Mouse (Mus musculus) thymus, adult 2 months (tissue): ENCODE measurements around the gene Lypd5. TPM values are rescaled to one million over a fixed set of nuclear protein-coding genes. Genes with fewer than 3 reads are reported as not detected.

Experiments used
- DNase-seq: peaks from one replicate; pipeline ENCODE4 v3.0.0; 2021
- H3K27ac ChIP-seq: fragments of 200-500 bp; 2 replicates; pipeline ENCODE4 v1.5.1; 2012; ENCODE audit warnings: low read length, control low read depth; ENCODE audit not compliant: control insufficient read depth, insufficient read depth
- H3K27me3 ChIP-seq: fragments of 200-500 bp; 2 replicates; pipeline ENCODE4 v1.6.1; 2012; ENCODE audit warnings: mild to moderate bottlenecking, low read length, moderate library complexity, mixed read lengths; ENCODE audit not compliant: control insufficient read depth, insufficient read depth
- H3K36me3 ChIP-seq: fragments of 200-500 bp; 2 replicates; pipeline ENCODE4 v1.6.1; 2012; ENCODE audit warnings: mild to moderate bottlenecking, low read length, moderate library complexity; ENCODE audit not compliant: control insufficient read depth, insufficient read depth
- H3K4me1 ChIP-seq: fragments of 200-500 bp; replicated peaks from 2 replicates; pipeline ENCODE4 v1.6.1; 2012; ENCODE audit warnings: low read length; ENCODE audit not compliant: control insufficient read depth, insufficient read depth
- H3K4me3 ChIP-seq: fragments of 200-500 bp; 2 replicates; pipeline ENCODE4 v1.5.1; 2012; ENCODE audit warnings: mild to moderate bottlenecking, low read length, control low read depth, moderate library complexity; ENCODE audit not compliant: control insufficient read depth, insufficient read depth
- CTCF ChIP-seq: fragments of 200-500 bp; IDR thresholded peaks from 2 replicates; pipeline ENCODE4 v1.5.1; 2012; ENCODE audit warnings: mild to moderate bottlenecking, control low read depth, low read length, moderate library complexity, borderline replicate concordance; ENCODE audit not compliant: control insufficient read depth, poor library complexity, insufficient read depth; ENCODE audit errors: extremely low read depth
- POLR2A ChIP-seq: fragments of 200-500 bp; IDR thresholded peaks from 2 replicates; pipeline ENCODE4 v1.6.1; 2012; ENCODE audit warnings: mild to moderate bottlenecking, low read length, control low read depth, moderate library complexity; ENCODE audit not compliant: control insufficient read depth, poor library complexity, insufficient read depth; ENCODE audit errors: extremely low read depth
- WGBS: fragments of 180-500 bp; shearing (Covaris S2); methylation state at CpG from one replicate; pipeline ENCODE4 v1.1.7; 2018; 5-methylcytosine and 5-hydroxymethylcytosine counted together
- polyA plus RNA-seq: library from polyadenylated mRNA; depleted of rRNA; stranded (reverse); fragments of >200 nt; gene quantifications from 2 replicates; pipeline ENCODE4 v1.2.3, GENCODE M21; 2012

Lypd5 gene
- polyA plus RNA-seq, 1 experiment: 1.00 TPM

GRCm38 (mm10) chr7:24389516-24390187 is 40.7 kb downstream of the Lypd5 start:
- no peak overlapping the region for H3K27ac ChIP-seq
- TF ChIP-seq CTCF: no peak
- no peak for TF ChIP-seq POLR2A
- H3K36me3 ChIP-seq: peaks cover 14% of the 10 kb centered on the region
- WGBS: 54% methylated on average over 13 of the region's 13 CpGs
- H3K27me3 ChIP-seq: no peaks in the 10 kb centered on the region
- H3K4me3 ChIP-seq: no peak overlapping the region
- H3K4me1 ChIP-seq: peaks cover 15% of the 10 kb centered on the region
- DNase-seq: no peak

- no peak overlapping the region for H3K27ac ChIP-seq
- no peak for DNase-seq
- WGBS: 91% methylated on average over 7 of the region's 7 CpGs
- H3K4me1 ChIP-seq: peaks cover 19% of the 10 kb centered on the region
- no peak overlapping the region for H3K4me3 ChIP-seq
- H3K36me3 ChIP-seq: peaks cover 6% of the 10 kb centered on the region
- TF ChIP-seq CTCF (no peak), POLR2A (no peak)
- no peaks in the 10 kb centered on the region for H3K27me3 ChIP-seq
Measured at GRCm38 (mm10) chr7:24390512-24390911, 41.5 kb downstream of the Lypd5 start.

- no peaks in the 10 kb centered on the region for H3K27me3 ChIP-seq
- TF ChIP-seq CTCF (no peak), POLR2A (no peak)
- no peak overlapping the region for H3K27ac ChIP-seq
- WGBS: 74% methylated on average over 5 of the region's 5 CpGs
- no peak for DNase-seq
- H3K4me1 ChIP-seq: peaks cover 19% of the 10 kb centered on the region
- H3K4me3 ChIP-seq: no peak overlapping the region
- H3K36me3 ChIP-seq: peaks cover under 1% of the 10 kb centered on the region
Measured at GRCm38 (mm10) chr7:24391077-24391476, 42.1 kb downstream of the Lypd5 start.

- Histone ChIP-seq H3K27me3 (no peaks in the 10 kb centered on the region), H3K36me3 (no peaks in the 10 kb centered on the region), H3K4me3 (no peak overlapping the region), H3K27ac (no peak overlapping the region), H3K4me1 (peaks cover 19% of the 10 kb centered on the region)
- DNase-seq: no peak
- TF ChIP-seq CTCF (no peak), POLR2A (no peak)
- 67% methylated on average over 2 of the region's 2 CpGs for WGBS
Measured at GRCm38 (mm10) chr7:24391687-24392086, 42.7 kb downstream of the Lypd5 start.

GRCm38 (mm10) chr7:24394054-24394453 is 45.1 kb downstream of the Lypd5 start:
- no peaks in the 10 kb centered on the region for H3K36me3 ChIP-seq
- H3K4me3 ChIP-seq: no peak overlapping the region
- peak overlapping the region; percentile 93 for H3K27ac ChIP-seq
- peaks cover 25% of the 10 kb centered on the region for H3K4me1 ChIP-seq
- TF ChIP-seq POLR2A: no peak
- no peak for TF ChIP-seq CTCF
- no peaks in the 10 kb centered on the region for H3K27me3 ChIP-seq
- 45% methylated on average over 3 of the region's 3 CpGs for WGBS
- no peak for DNase-seq

GRCm38 (mm10) chr7:24394475-24395161 is 45.6 kb downstream of the Lypd5 start:
- Histone ChIP-seq H3K27me3 (no peaks in the 10 kb centered on the region), H3K27ac (peak overlapping the region; percentile 93), H3K36me3 (no peaks in the 10 kb centered on the region), H3K4me3 (no peak overlapping the region), H3K4me1 (peaks cover 27% of the 10 kb centered on the region)
- WGBS: 20% methylated on average over 15 of the region's 15 CpGs
- peak; percentile 64 for DNase-seq
- no peak for TF ChIP-seq POLR2A
- no peak for TF ChIP-seq CTCF

GRCm38 (mm10) chr7:24396832-24397231 is 47.8 kb downstream of the Lypd5 start:
- TF ChIP-seq CTCF: no peak
- no peak for TF ChIP-seq POLR2A
- Histone ChIP-seq H3K4me3 (no peak overlapping the region), H3K36me3 (no peaks in the 10 kb centered on the region), H3K27me3 (no peaks in the 10 kb centered on the region), H3K4me1 (peaks cover 40% of the 10 kb centered on the region), H3K27ac (no peak overlapping the region)
- no peak for DNase-seq
- WGBS: 70% methylated on average over 11 of the region's 11 CpGs
